Mouse (Mus musculus): Measurements from ENCODE around the gene Rhbdd1. TPM values are rescaled to one million over a fixed set of nuclear protein-coding genes. Genes with fewer than 3 reads are reported as not detected.

The Rhbdd1 gene
- polyA plus RNA-seq, 1 experiment from 2014 or later, result 5.0 TPM

GRCm38 (mm10) chr1:82476256-82476655 is 160.0 kb downstream of the Rhbdd1 start:
- no peak overlapping the region for H3K4me3 ChIP-seq
- no peaks in the 10 kb centered on the region for H3K27me3 ChIP-seq
- H3K4me2 ChIP-seq (replicated peaks), result no peak overlapping the region
- no peak overlapping the region for H3K9ac ChIP-seq (replicated peaks)
- H3K9me3 ChIP-seq, result no peaks in the 10 kb centered on the region
- WGBS, result 27% methylated on average over 11 of the region's 11 CpGs
- peak overlapping the region; percentile 73 for H3K27ac ChIP-seq (replicated peaks)
- peaks cover 29% of the 10 kb centered on the region for H3K4me1 ChIP-seq
- H3K36me3 ChIP-seq, result no peaks in the 10 kb centered on the region
- ATAC-seq (replicated peaks), result peak; percentile 66

- Histone ChIP-seq H3K27me3 (no peaks in the 10 kb centered on the region), H3K4me3 (no peak overlapping the region), H3K4me1 (peaks cover 29% of the 10 kb centered on the region), H3K27ac (replicated peaks) (peak overlapping the region; percentile 49; the same call in 1 of the 2 replicates), H3K4me2 (replicated peaks) (no peak overlapping the region), H3K9me3 (no peaks in the 10 kb centered on the region), H3K36me3 (no peaks in the 10 kb centered on the region), H3K9ac (replicated peaks) (no peak overlapping the region)
- 8% methylated on average over 9 of the region's 9 CpGs for WGBS
- peak; percentile 53 for ATAC-seq (replicated peaks)
These were observed 160.5 kb downstream of the Rhbdd1 start for GRCm38 (mm10) chr1:82476746-82477145.

- Histone ChIP-seq H3K27ac (replicated peaks) (0 out of 2 replicates have a peak overlapping the region, but pooled peaks have one; percentile 16), H3K9ac (replicated peaks) (no peak overlapping the region), H3K4me1 (peaks cover 20% of the 10 kb centered on the region), H3K9me3 (no peaks in the 10 kb centered on the region), H3K27me3 (no peaks in the 10 kb centered on the region), H3K36me3 (no peaks in the 10 kb centered on the region), H3K4me3 (no peak overlapping the region), H3K4me2 (replicated peaks) (no peak overlapping the region)
- WGBS, result 77% methylated on average over 12 of the region's 12 CpGs
- peak; percentile 29; the same call in 1 of the 2 replicates for ATAC-seq (replicated peaks)
These were observed 163.6 kb downstream of the Rhbdd1 start for GRCm38 (mm10) chr1:82479696-82480487.

GRCm38 (mm10) chr1:82482371-82482770 is 166.1 kb downstream of the Rhbdd1 start:
- 90% methylated on average over 7 of the region's 7 CpGs for WGBS

GRCm38 (mm10) chr1:82486371-82486770 is 170.1 kb downstream of the Rhbdd1 start:
- no peak for ATAC-seq (replicated peaks)
- Histone ChIP-seq H3K9ac (replicated peaks) (no peak overlapping the region), H3K4me3 (no peak overlapping the region), H3K9me3 (no peaks in the 10 kb centered on the region), H3K36me3 (no peaks in the 10 kb centered on the region), H3K27me3 (no peaks in the 10 kb centered on the region), H3K4me1 (no peaks in the 10 kb centered on the region), H3K27ac (replicated peaks) (no peak overlapping the region), H3K4me2 (replicated peaks) (no peak overlapping the region)
- WGBS, result 83% methylated on average over 4 of the region's 4 CpGs

More at GRCm38 (mm10) chr1:82482371-82482770, 166.1 kb downstream of the Rhbdd1 start:
- Histone ChIP-seq H3K27ac (replicated peaks) (no peak overlapping the region), H3K4me2 (replicated peaks) (no peak overlapping the region), H3K9me3 (no peaks in the 10 kb centered on the region), H3K4me3 (no peak overlapping the region), H3K4me1 (0 out of 2 replicates have a peak, but pooled peaks cover 3% of the 10 kb centered on the region), H3K36me3 (no peaks in the 10 kb centered on the region), H3K9ac (replicated peaks) (no peak overlapping the region), H3K27me3 (no peaks in the 10 kb centered on the region)
- ATAC-seq (replicated peaks), result no peak

GRCm38 (mm10) chr1:82491954-82492353 is 175.7 kb downstream of the Rhbdd1 start:
- WGBS, result 87% methylated on average over 2 of the region's 2 CpGs
- no peak overlapping the region for H3K27ac ChIP-seq (replicated peaks)
- ATAC-seq (replicated peaks), result no peak
- no peaks in the 10 kb centered on the region for H3K36me3 ChIP-seq
- H3K9me3 ChIP-seq, result no peaks in the 10 kb centered on the region
- no peak overlapping the region for H3K4me3 ChIP-seq
- H3K4me1 ChIP-seq, result no peaks in the 10 kb centered on the region
- H3K4me2 ChIP-seq (replicated peaks), result no peak overlapping the region
- no peak overlapping the region for H3K9ac ChIP-seq (replicated peaks)
- H3K27me3 ChIP-seq, result no peaks in the 10 kb centered on the region

Small RNAs within 50 kb of the gene (microRNA-seq; reads per million reads assigned to microRNA genes)
- gene Gm22112, result not detected

Other genes starting within 250 kb of the Rhbdd1 start
- gene Gm9747, start 83.3 kb upstream of the Rhbdd1 start, polyA plus RNA-seq (2015; fragmentation: Nextera tagmentation; extraction: Ambion mirVana), result 27.4 and 30.3 TPM in 2 replicates
- gene Irs1, start 25.0 kb upstream of the Rhbdd1 start, polyA plus RNA-seq (2015; fragmentation: Nextera tagmentation; extraction: Ambion mirVana), result 9.1 and 10.4 TPM in 2 replicates

All from forebrain, embryonic 15.5 days (tissue).